13 mouse cellular contexts compared by ENCODE assay signal in the genomic region with DNA sequence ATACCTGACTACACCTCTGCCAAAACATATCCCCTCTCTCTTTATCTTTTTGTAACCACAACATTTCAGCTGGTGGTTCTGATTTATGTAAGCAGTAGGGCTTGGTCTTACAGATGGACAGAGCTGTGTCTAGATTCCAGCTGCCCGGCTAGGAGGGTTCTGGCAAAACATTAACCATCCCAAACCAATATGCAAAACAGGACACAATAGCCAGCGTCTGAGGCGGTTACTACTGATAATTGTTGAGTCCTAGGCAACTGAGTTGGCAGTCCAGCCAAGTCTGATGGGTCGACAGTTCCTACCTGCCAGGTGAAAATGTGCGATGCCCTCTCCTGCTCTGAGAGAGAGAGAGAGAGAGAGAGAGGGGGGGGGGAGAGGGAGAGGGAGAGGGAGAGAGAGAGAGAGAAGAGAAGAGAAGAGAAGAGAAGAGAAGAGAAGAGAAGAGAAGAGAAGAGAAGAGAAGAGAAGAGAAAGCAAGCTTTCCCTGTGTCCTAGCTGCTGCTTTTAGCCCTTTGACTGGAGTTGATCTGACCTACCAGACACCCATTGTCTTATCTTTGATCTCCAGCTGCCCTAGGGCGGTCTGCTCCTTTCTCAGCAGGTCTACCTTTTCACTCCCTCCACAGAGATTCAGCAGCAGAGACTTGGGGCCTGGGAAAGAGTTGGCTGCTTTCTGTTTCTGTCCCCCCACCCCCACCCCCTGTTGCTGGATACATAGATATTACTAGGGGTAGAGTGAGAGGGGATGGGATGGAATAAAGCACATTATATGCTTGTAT. TPM values are rescaled to one million over a fixed set of nuclear protein-coding genes. Genes with fewer than 3 reads are reported as not detected.
DNase-seq lines count a peak whose midpoint lies in the region; ATAC-seq and TF ChIP-seq lines count a peak whose summit lies in the region.
"Had no signal": no experiment of that assay in that cellular context is flagged by ENCODE, and none has a peak within 500 bp of the region (broad histone marks: within the 10 kb centered on the region; RNA-seq: fewer than 3 reads in every experiment).

No protein-coding gene starts in this region.

- intact Hi-C loops in left cerebral cortex, postnatal 36 days (cut with DNase I), result no loop called here

- peak; percentile 28 for DNase-seq in embryo, embryonic 10 days (ENCODE audit: low spot score)
- DNase-seq in embryo, embryonic 10.5 days (ENCODE audit: low spot score), result no peak
- peak; percentile 67 for DNase-seq in G1E (ENCODE audit: low spot score)
- DNase-seq in kidney, adult 2 months, result peak; percentile 94
- peak; percentile 80 for DNase-seq in liver, embryonic 13.5 days
- DNase-seq in cerebellum, adult 11 months, result no peak
- no peak for DNase-seq in left cerebral cortex, postnatal 36 days (ENCODE audit: low spot score in 2 of 2)
- DNase-seq: gastrocnemius, postnatal 14 days; thymus, postnatal 4 days had no signal

- TF ChIP-seq CTCF in G1E (IDR thresholded peaks at IDR 0.05; ENCODE audit: low read depth, low read length), result no peak
- TF ChIP-seq CTCF in kidney, adult 2 months (conservative IDR thresholded peaks at IDR 0.05; ENCODE audit: insufficient read depth, insufficient read length, low read depth, low read length), result no peak

- peak overlapping the region; percentile 98 for H3K27ac ChIP-seq in kidney, adult 2 months (ENCODE audit: insufficient read depth, low read depth, low read length)
- peak overlapping the region; percentile 96 for H3K27ac ChIP-seq in liver, embryonic 13.5 days
- H3K27ac ChIP-seq: embryonic facial prominence, embryonic 12.5 days; hindbrain, embryonic 15.5 days; neural tube, embryonic 13.5 days had no signal

- TF ChIP-seq POLR2A in kidney, adult 2 months (IDR thresholded peaks at IDR 0.05; ENCODE audit: low read depth, low read length), result no peak

- 36% methylated on average over 6 of the region's 6 CpGs for WGBS in kidney, adult 2 months
- WGBS in liver, embryonic 13.5 days (ENCODE audit: insufficient replicate concordance), result 37% methylated on average over 6 of the region's 6 CpGs

- H3K9me3 ChIP-seq in G1E (replicated peaks), result no peaks in the 10 kb centered on the region
- no peaks in the 10 kb centered on the region for H3K9me3 ChIP-seq in liver, embryonic 13.5 days (replicated peaks)
- H3K9me3 ChIP-seq: embryonic facial prominence, embryonic 12.5 days; hindbrain, embryonic 15.5 days; neural tube, embryonic 13.5 days had no signal

- peak overlapping the region; percentile 69 for H3K4me2 ChIP-seq in liver, embryonic 13.5 days
- H3K4me2 ChIP-seq: embryonic facial prominence, embryonic 12.5 days; hindbrain, embryonic 15.5 days; neural tube, embryonic 13.5 days had no signal

- H3K27me3 ChIP-seq in G1E (ENCODE audit: insufficient read depth, low read length), result peaks cover 48% of the 10 kb centered on the region
- no peaks in the 10 kb centered on the region for H3K27me3 ChIP-seq in kidney, adult 2 months (replicated peaks; ENCODE audit: control insufficient read depth, insufficient read depth, low read length)
- peaks cover 13% of the 10 kb centered on the region for H3K27me3 ChIP-seq in liver, embryonic 13.5 days
- H3K27me3 ChIP-seq: embryonic facial prominence, embryonic 12.5 days; hindbrain, embryonic 15.5 days; neural tube, embryonic 13.5 days had no signal

- H3K36me3 ChIP-seq in G1E (replicated peaks), result no peaks in the 10 kb centered on the region
- H3K36me3 ChIP-seq in kidney, adult 2 months (ENCODE audit: control insufficient read depth, insufficient read depth, low read length), result no peaks in the 10 kb centered on the region; the same call in 1 of the 2 replicates
- no peaks in the 10 kb centered on the region for H3K36me3 ChIP-seq in liver, embryonic 13.5 days
- H3K36me3 ChIP-seq: embryonic facial prominence, embryonic 12.5 days; hindbrain, embryonic 15.5 days; neural tube, embryonic 13.5 days had no signal

- peak overlapping the region; percentile 66 for H3K9ac ChIP-seq in liver, embryonic 13.5 days
- H3K9ac ChIP-seq: embryonic facial prominence, embryonic 12.5 days; hindbrain, embryonic 15.5 days; neural tube, embryonic 13.5 days had no signal

- peak overlapping the region; percentile 20; the same call in 1 of the 2 replicates for H3K4me3 ChIP-seq in G1E (ENCODE audit: low read depth, low read length)
- no peak overlapping the region for H3K4me3 ChIP-seq in kidney, adult 2 months (ENCODE audit: insufficient read depth, low read depth, low read length)
- H3K4me3 ChIP-seq in liver, embryonic 13.5 days (replicated peaks), result peak overlapping the region; percentile 37
- H3K4me3 ChIP-seq: embryonic facial prominence, embryonic 12.5 days; hindbrain, embryonic 15.5 days; neural tube, embryonic 13.5 days had no signal

- ATAC-seq in G1E (ENCODE audit: extremely low read depth, insufficient number of reproducible peaks, low FRiP score, poor library complexity, severe bottlenecking), result peak; percentile 98
- peak; percentile 98 for ATAC-seq in liver, embryonic 13.5 days (ENCODE audit: low read depth)
- ATAC-seq in granulocyte monocyte progenitor cell, adult 5-6 weeks (replicated peaks; ENCODE audit: poor library complexity, severe bottlenecking), result no peak

- peaks cover 46% of the 10 kb centered on the region for H3K4me1 ChIP-seq in G1E (ENCODE audit: insufficient read depth, low read depth, low read length)
- H3K4me1 ChIP-seq in kidney, adult 2 months (ENCODE audit: control insufficient read depth, insufficient read depth, low read length), result peaks cover 41% of the 10 kb centered on the region
- H3K4me1 ChIP-seq in liver, embryonic 13.5 days (replicated peaks), result peaks cover 65% of the 10 kb centered on the region
- H3K4me1 ChIP-seq: embryonic facial prominence, embryonic 12.5 days; hindbrain, embryonic 15.5 days had no signal

RNA-seq across cellular contexts. Expression of a gene that starts 7.6 kb away (rescaled TPM):
- total RNA-seq in G1E (2014; fragmentation: Nextera tagmentation) (not detected in 2 replicates), G1E (2017) (0.70 TPM in 1 of 2 replicates, not detected in the other)
- not detected in 2 replicates for polyA plus RNA-seq in G1E (2012)
- 95.1 and 99.0 TPM in 2 replicates for polyA plus RNA-seq in kidney, adult 2 months (2012; rRNA removed)
- 1.3 and 1.8 TPM in 2 replicates for polyA plus RNA-seq in liver, embryonic 13.5 days (2015; fragmentation: Nextera tagmentation; extraction: Ambion mirVana)
- total RNA-seq in granulocyte monocyte progenitor cell, adult 5-6 weeks (2014; fragmentation: Nextera tagmentation), result not detected in 2 replicates
- total RNA-seq in granulocyte monocyte progenitor cell, adult 5-6 weeks (2017), result not detected in 2 replicates
- 10 to 100 TPM; 26.8 to 37.5 TPM for total RNA-seq in left cerebral cortex, postnatal 36 days (2021)

RNA-seq across cellular contexts. Expression of a gene that starts 58.7 kb away (rescaled TPM):
- total RNA-seq in G1E (2014; fragmentation: Nextera tagmentation) (66.9 and 83.2 TPM in 2 replicates), G1E (2017) (15.9 and 19.6 TPM in 2 replicates)
- 8.2 and 12.1 TPM in 2 replicates for polyA plus RNA-seq in G1E (2012)
- polyA plus RNA-seq in kidney, adult 2 months (2012; rRNA removed), result 18.6 and 20.2 TPM in 2 replicates
- 21.1 and 21.2 TPM in 2 replicates for polyA plus RNA-seq in liver, embryonic 13.5 days (2015; fragmentation: Nextera tagmentation; extraction: Ambion mirVana)
- 18.9 and 30.4 TPM in 2 replicates for total RNA-seq in granulocyte monocyte progenitor cell, adult 5-6 weeks (2014; fragmentation: Nextera tagmentation)
- 11.2 and 13.6 TPM in 2 replicates for total RNA-seq in granulocyte monocyte progenitor cell, adult 5-6 weeks (2017)
- 10 to 100 TPM; 32.0 to 34.7 TPM for total RNA-seq in left cerebral cortex, postnatal 36 days (2021)

RNA-seq across cellular contexts. Expression of a gene that starts 58.8 kb away (rescaled TPM):
- total RNA-seq in G1E (2014; fragmentation: Nextera tagmentation) (10.1 and 12.9 TPM in 2 replicates), G1E (2017) (18.4 and 21.2 TPM in 2 replicates)
- 1.9 and 2.2 TPM in 2 replicates for polyA plus RNA-seq in G1E (2012)
- polyA plus RNA-seq in kidney, adult 2 months (2012; rRNA removed), result 27.2 and 35.5 TPM in 2 replicates
- 15.5 and 18.6 TPM in 2 replicates for polyA plus RNA-seq in liver, embryonic 13.5 days (2015; fragmentation: Nextera tagmentation; extraction: Ambion mirVana)
- total RNA-seq in granulocyte monocyte progenitor cell, adult 5-6 weeks (2014; fragmentation: Nextera tagmentation), result 21.0 and 39.0 TPM in 2 replicates
- 26.4 and 34.6 TPM in 2 replicates for total RNA-seq in granulocyte monocyte progenitor cell, adult 5-6 weeks (2017)
- 10 to 100 TPM; 15.4 to 18.6 TPM for total RNA-seq in left cerebral cortex, postnatal 36 days (2021)

Comparison
In these comparisons a context has a peak if more than half of its experiments do, and no peak if none do; other contexts are left out.
1. DNase-seq: peak in embryo, embryonic 10 days (single experiment), G1E (single experiment), kidney, adult 2 months (single experiment) and liver, embryonic 13.5 days (single experiment); none in embryo, embryonic 10.5 days (single experiment), cerebellum, adult 11 months (single experiment) and left cerebral cortex, postnatal 36 days (0 of 2).
2. RNA of a gene that starts 7.6 kb away (total RNA-seq): 26.8 to 37.5 TPM in left cerebral cortex, postnatal 36 days; 0.70 TPM in G1E and not detected in granulocyte monocyte progenitor cell, adult 5-6 weeks; every median in the first group is over 10 times any median in the second.